Mouse (Mus musculus) heart, embryonic 12.5 days (tissue): Measurements from ENCODE around the gene Kif17. TPM values are rescaled to one million over a fixed set of nuclear protein-coding genes. Genes with fewer than 3 reads are reported as not detected.
"Not testable (repeated sequence)": the region's sequence is repeated elsewhere in the genome, so short reads cannot be mapped to it uniquely, and the experiment has no call there.

ENCODE experiments used
- ATAC-seq: fragments of 200-750 bp; cut with Nextera tagmentation; 2 replicates; pipeline ENCODE4 v1.8.0; 2017; ENCODE audit warnings: moderate TSS enrichment, moderate library complexity; ENCODE audit not compliant: insufficient number of reproducible peaks, low FRiP score
- H3K27ac ChIP-seq: fragments of 300-500 bp; sonication (generic); 2 replicates; pipeline ENCODE4 v1.5.1; 2016; ENCODE audit warnings: mild to moderate bottlenecking, moderate library complexity; ENCODE audit not compliant: poor library complexity, severe bottlenecking
- H3K27me3 ChIP-seq: fragments of 300-500 bp; sonication (generic); replicated peaks from 2 replicates; pipeline ENCODE4 v1.6.1; 2016; ENCODE audit warnings: mild to moderate bottlenecking, moderate library complexity
- H3K36me3 ChIP-seq: fragments of 300-500 bp; sonication (generic); 2 replicates; pipeline ENCODE4 v1.6.1; 2016; ENCODE audit warnings: mild to moderate bottlenecking, moderate library complexity
- H3K4me1 ChIP-seq: fragments of 300-500 bp; sonication (generic); replicated peaks from 2 replicates; pipeline ENCODE4 v1.6.1; 2016; ENCODE audit warnings: mild to moderate bottlenecking
- H3K4me2 ChIP-seq: fragments of 300-500 bp; sonication (generic); 2 replicates; pipeline ENCODE4 v1.6.1; 2016; ENCODE audit warnings: mild to moderate bottlenecking, moderate library complexity
- H3K4me3 ChIP-seq: fragments of 300-500 bp; sonication (generic); 2 replicates; pipeline ENCODE4 v1.5.1; 2016; ENCODE audit warnings: mild to moderate bottlenecking
- H3K9ac ChIP-seq: fragments of 300-500 bp; sonication (generic); 2 replicates; pipeline ENCODE4 v1.6.1; 2016; ENCODE audit warnings: mild to moderate bottlenecking, moderate library complexity
- H3K9me3 ChIP-seq: fragments of 300-500 bp; sonication (generic); replicated peaks from 2 replicates; pipeline ENCODE4 v1.6.1; 2016; ENCODE audit warnings: mild to moderate bottlenecking, moderate library complexity
- WGBS: fragments of 180-500 bp; shearing (Covaris S2); methylation state at CpG from one replicate; pipeline ENCODE4 v1.1.7; 2016; 5-methylcytosine and 5-hydroxymethylcytosine counted together
- polyA plus RNA-seq: library from polyadenylated mRNA; unstranded; fragments of >200 nt; fragmentation: Nextera tagmentation; extraction: Ambion mirVana; gene quantifications from 2 replicates; pipeline ENCODE4 v1.2.1, GENCODE M21; 2016

Gene Kif17
- polyA plus RNA-seq, 1 experiment from 2014 or later: 0.52 TPM

DNA sequence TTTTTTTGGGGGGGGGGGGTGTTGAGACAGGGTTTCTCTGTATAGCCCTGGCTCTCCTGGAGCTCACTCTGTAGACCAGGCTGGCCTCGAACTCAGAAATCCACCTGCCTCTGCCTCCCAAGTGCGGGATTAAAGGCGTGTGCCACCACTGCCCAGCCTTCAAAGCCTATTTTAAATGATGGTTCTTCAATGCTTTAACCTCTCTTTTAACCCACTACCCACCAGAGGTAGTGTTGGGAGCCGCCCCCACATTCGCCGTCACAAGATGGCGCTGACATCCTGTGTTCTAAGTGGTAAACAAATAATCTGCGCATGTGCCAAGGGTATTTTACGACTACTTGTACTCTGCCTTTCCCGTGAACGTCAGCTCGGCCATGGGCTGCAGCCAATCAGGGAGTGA is 76.9 kb downstream of the Kif17 start:
- Histone ChIP-seq H3K4me1 (peaks cover 31% of the 10 kb centered on the region), H3K27me3 (peaks cover 19% of the 10 kb centered on the region; the same call in 1 of the 2 replicates)
- H3K9me3 ChIP-seq, H3K4me3 ChIP-seq, H3K4me2 ChIP-seq, H3K9ac ChIP-seq, ATAC-seq, H3K36me3 ChIP-seq, H3K27ac ChIP-seq: not testable (repeated sequence)
- WGBS: 52% methylated on average over 9 of the region's 12 CpGs

GRCm38 (mm10) chr4:138327891-138328470 is 77.7 kb downstream of the Kif17 start:
- ATAC-seq: no peak
- Histone ChIP-seq H3K4me3 (peak overlapping the region; percentile 35), H3K36me3 (no peaks in the 10 kb centered on the region), H3K27me3 (peaks cover 19% of the 10 kb centered on the region; the same call in 1 of the 2 replicates), H3K9me3 (no peaks in the 10 kb centered on the region), H3K9ac (peak overlapping the region; percentile 47; the same call in 1 of the 2 replicates), H3K27ac (no peak overlapping the region; the same call in 1 of the 2 replicates), H3K4me2 (peak overlapping the region; percentile 53), H3K4me1 (peaks cover 24% of the 10 kb centered on the region)
- 73% methylated on average over 7 of the region's 7 CpGs for WGBS

GRCm38 (mm10) chr4:138330264-138330671 is 80.0 kb downstream of the Kif17 start:
- H3K27ac ChIP-seq: no peak overlapping the region
- no peak overlapping the region for H3K9ac ChIP-seq
- no peak for ATAC-seq
- H3K4me1 ChIP-seq: peaks cover 13% of the 10 kb centered on the region
- H3K27me3 ChIP-seq: peaks cover 19% of the 10 kb centered on the region; the same call in 1 of the 2 replicates
- WGBS: 13% methylated on average over 15 of the region's 15 CpGs
- H3K4me3 ChIP-seq: no peak overlapping the region
- peak overlapping the region; percentile 17; the same call in 1 of the 2 replicates for H3K4me2 ChIP-seq
- H3K36me3 ChIP-seq: no peaks in the 10 kb centered on the region
- H3K9me3 ChIP-seq: no peaks in the 10 kb centered on the region

GRCm38 (mm10) chr4:138331647-138332046 is 81.4 kb downstream of the Kif17 start:
- Histone ChIP-seq H3K36me3 (no peaks in the 10 kb centered on the region), H3K27me3 (peaks cover 19% of the 10 kb centered on the region; the same call in 1 of the 2 replicates), H3K9me3 (no peaks in the 10 kb centered on the region), H3K4me3 (no peak overlapping the region), H3K9ac (no peak overlapping the region), H3K4me2 (no peak overlapping the region), H3K27ac (no peak overlapping the region), H3K4me1 (peaks cover 7% of the 10 kb centered on the region; the same call in 1 of the 2 replicates)
- ATAC-seq: no peak
- 76% methylated on average over 9 of the region's 9 CpGs for WGBS

DNA sequence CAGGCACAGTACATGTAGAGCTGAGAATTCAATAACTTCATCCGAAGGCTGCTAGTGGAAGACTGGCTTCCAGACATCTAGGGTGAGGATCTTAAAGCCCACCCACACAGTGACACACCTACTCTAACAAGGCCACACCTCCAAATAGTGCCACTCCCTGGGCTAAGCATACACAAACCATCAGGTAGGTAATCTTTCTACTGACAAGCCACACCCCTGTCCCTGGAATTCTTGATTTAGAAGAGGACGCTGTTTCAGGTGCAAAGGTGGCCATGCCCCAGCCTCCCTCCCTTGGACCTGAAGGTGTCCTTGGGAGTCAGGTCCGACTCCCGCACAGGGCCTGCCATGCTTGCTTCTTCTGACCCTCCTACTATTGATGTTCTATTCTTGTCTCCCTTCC is 82.9 kb downstream of the Kif17 start:
- ATAC-seq: no peak
- H3K4me2 ChIP-seq: no peak overlapping the region
- WGBS: 67% methylated on average over 4 of the region's 4 CpGs

GRCm38 (mm10) chr4:138335036-138335435 is 84.8 kb downstream of the Kif17 start:
- Histone ChIP-seq H3K27me3 (peaks cover 13% of the 10 kb centered on the region; the same call in 1 of the 2 replicates), H3K36me3 (no peaks in the 10 kb centered on the region), H3K9me3 (no peaks in the 10 kb centered on the region), H3K4me3 (no peak overlapping the region), H3K4me1 (0 out of 2 replicates have a peak, but pooled peaks cover 4% of the 10 kb centered on the region), H3K4me2 (no peak overlapping the region), H3K9ac (no peak overlapping the region), H3K27ac (no peak overlapping the region)
- no peak for ATAC-seq
- WGBS: 71% methylated on average over 12 of the region's 12 CpGs

More for the DNA sequence above, 82.9 kb downstream of the Kif17 start:
- Histone ChIP-seq H3K36me3 (no peaks in the 10 kb centered on the region), H3K9ac (no peak overlapping the region), H3K9me3 (no peaks in the 10 kb centered on the region), H3K27ac (no peak overlapping the region), H3K27me3 (peaks cover 19% of the 10 kb centered on the region; the same call in 1 of the 2 replicates), H3K4me1 (0 out of 2 replicates have a peak, but pooled peaks cover 6% of the 10 kb centered on the region), H3K4me3 (no peak overlapping the region)

DNA sequence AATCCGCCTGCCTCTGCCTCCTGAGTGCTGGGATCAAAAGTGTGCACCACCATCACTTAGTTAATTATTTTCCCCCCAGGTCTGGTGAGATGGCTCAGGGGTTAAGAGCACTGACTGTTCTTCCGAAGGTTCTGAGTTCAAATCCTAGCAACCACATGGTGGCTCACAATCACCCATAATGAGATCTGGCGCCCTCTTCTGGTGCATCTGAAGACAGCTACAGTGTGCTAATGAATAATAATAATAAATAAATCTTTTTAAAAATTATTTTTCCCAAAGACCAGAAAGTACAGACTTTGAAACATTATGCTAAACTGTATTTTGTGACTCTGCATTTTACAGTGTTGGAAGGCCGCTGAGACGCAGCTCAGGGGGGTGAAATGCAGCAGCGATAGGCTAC is 85.4 kb downstream of the Kif17 start:
- H3K9ac ChIP-seq: no peak overlapping the region
- no peak overlapping the region for H3K4me2 ChIP-seq
- no peak overlapping the region for H3K4me3 ChIP-seq
- no peak overlapping the region for H3K27ac ChIP-seq
- peaks cover 13% of the 10 kb centered on the region; the same call in 1 of the 2 replicates for H3K27me3 ChIP-seq
- peaks cover 4% of the 10 kb centered on the region; the same call in 1 of the 2 replicates for H3K4me1 ChIP-seq
- no peaks in the 10 kb centered on the region for H3K9me3 ChIP-seq
- ATAC-seq: no peak
- WGBS: 82% methylated on average over 6 of the region's 6 CpGs
- no peaks in the 10 kb centered on the region for H3K36me3 ChIP-seq

DNA sequence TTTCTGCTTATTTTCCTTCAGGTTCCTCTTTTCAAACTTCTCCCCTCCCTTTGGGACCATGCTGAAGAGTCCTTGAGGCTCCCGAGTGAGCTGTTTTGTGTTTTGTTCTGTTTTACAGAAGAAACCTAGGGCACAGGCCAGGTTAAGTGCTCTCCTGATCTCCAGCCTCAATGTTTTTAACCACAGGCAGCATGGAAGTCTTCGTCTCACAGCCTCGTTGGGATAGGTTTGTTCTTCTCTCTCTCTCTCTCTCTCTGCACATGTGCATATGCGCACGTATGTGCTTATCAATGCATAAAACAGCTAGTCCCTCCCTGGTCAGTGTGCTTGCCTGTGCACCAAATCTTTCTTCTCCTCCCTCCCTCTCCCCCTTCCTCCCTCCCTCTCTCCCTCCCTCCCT is 86.6 kb downstream of the Kif17 start:
- Histone ChIP-seq H3K27me3 (0 out of 2 replicates have a peak, but pooled peaks cover 2% of the 10 kb centered on the region), H3K9ac (no peak overlapping the region; the same call in 1 of the 2 replicates), H3K9me3 (no peaks in the 10 kb centered on the region), H3K36me3 (no peaks in the 10 kb centered on the region), H3K4me2 (no peak overlapping the region), H3K27ac (no peak overlapping the region), H3K4me1 (peaks cover 12% of the 10 kb centered on the region; the same call in 1 of the 2 replicates), H3K4me3 (no peak overlapping the region)
- WGBS: 60% methylated on average over 5 of the region's 5 CpGs
- ATAC-seq: no peak

- Histone ChIP-seq H3K36me3 (no peaks in the 10 kb centered on the region), H3K9ac (no peak overlapping the region; the same call in 1 of the 2 replicates), H3K4me2 (no peak overlapping the region), H3K9me3 (no peaks in the 10 kb centered on the region), H3K4me1 (peaks cover 12% of the 10 kb centered on the region; the same call in 1 of the 2 replicates), H3K27ac (no peak overlapping the region), H3K4me3 (no peak overlapping the region), H3K27me3 (no peaks in the 10 kb centered on the region)
- ATAC-seq: no peak
- WGBS: 68% methylated on average over 9 of the region's 9 CpGs
Observed at GRCm38 (mm10) chr4:138337341-138337740, 87.1 kb downstream of the Kif17 start.

- H3K4me2 ChIP-seq: no peak overlapping the region
Observed at GRCm38 (mm10) chr4:138339963-138340362, 89.7 kb downstream of the Kif17 start.

GRCm38 (mm10) chr4:138341393-138341792 is 91.2 kb downstream of the Kif17 start:
- no peak overlapping the region for H3K4me3 ChIP-seq
- H3K27ac ChIP-seq: no peak overlapping the region
- H3K4me1 ChIP-seq: peaks cover 26% of the 10 kb centered on the region
- no peaks in the 10 kb centered on the region for H3K27me3 ChIP-seq
- no peaks in the 10 kb centered on the region for H3K36me3 ChIP-seq
- no peak overlapping the region for H3K9ac ChIP-seq
- H3K4me2 ChIP-seq: no peak overlapping the region
- no peak for ATAC-seq
- 48% methylated on average over 8 of the region's 8 CpGs for WGBS
- no peaks in the 10 kb centered on the region for H3K9me3 ChIP-seq

More at GRCm38 (mm10) chr4:138339963-138340362, 89.7 kb downstream of the Kif17 start:
- Histone ChIP-seq H3K27ac (no peak overlapping the region), H3K27me3 (no peaks in the 10 kb centered on the region), H3K4me1 (peaks cover 26% of the 10 kb centered on the region), H3K4me3 (no peak overlapping the region), H3K36me3 (no peaks in the 10 kb centered on the region), H3K9ac (no peak overlapping the region), H3K9me3 (no peaks in the 10 kb centered on the region)
- WGBS: 39% methylated on average over 4 of the region's 4 CpGs
- no peak for ATAC-seq
